13 mouse cellular contexts compared by ENCODE assay signal in genomic region chr10:115579494-115579893, GRCm38 (mm10). TPM values are rescaled to one million over a fixed set of nuclear protein-coding genes. Genes with fewer than 3 reads are reported as not detected.
A peak's percentile ranks its signal among the peaks of the same experiment; 100 is the strongest.
DNase-seq lines count a peak whose midpoint lies in the region; ATAC-seq and TF ChIP-seq lines count a peak whose summit lies in the region.
"Had no signal": no experiment of that assay in that cellular context is flagged by ENCODE, and none has a peak within 500 bp of the region (broad histone marks: within the 10 kb centered on the region; RNA-seq: fewer than 3 reads in every experiment).

No protein-coding gene starts in this region.

- WGBS in midbrain, embryonic 11.5 days, result 7% methylated on average over 7 of the region's 7 CpGs
- 24% methylated on average over 7 of the region's 7 CpGs for WGBS in midbrain, postnatal 0 days
- 7% methylated on average over 7 of the region's 7 CpGs for WGBS in hindbrain, embryonic 10.5 days

- peaks cover 9% of the 10 kb centered on the region for H3K27me3 ChIP-seq in midbrain, embryonic 11.5 days (ENCODE audit: control insufficient read depth, insufficient read depth, low read length)
- peaks cover 16% of the 10 kb centered on the region; the same call in 1 of the 2 replicates for H3K27me3 ChIP-seq in midbrain, postnatal 0 days (ENCODE audit: insufficient read depth, low read length)
- H3K27me3 ChIP-seq in hindbrain, embryonic 10.5 days (ENCODE audit: insufficient read depth, poor library complexity, severe bottlenecking), result peaks cover 50% of the 10 kb centered on the region

- no peaks in the 10 kb centered on the region for H3K36me3 ChIP-seq in midbrain, embryonic 11.5 days (ENCODE audit: control insufficient read depth, insufficient read depth, low read length)
- no peaks in the 10 kb centered on the region for H3K36me3 ChIP-seq in midbrain, postnatal 0 days (ENCODE audit: insufficient read depth, low read length)
- no peaks in the 10 kb centered on the region for H3K36me3 ChIP-seq in hindbrain, embryonic 10.5 days
- H3K36me3 ChIP-seq: heart, embryonic 15.5 days; limb, embryonic 12.5 days had no signal

- peak; percentile 77 for DNase-seq in heart, adult 11 months
- no peak for DNase-seq in heart, adult 9 months (ENCODE audit: low spot score in 2 of 2)
- peak; percentile 86 for DNase-seq in midbrain, embryonic 11.5 days (ENCODE audit: low spot score, missing footprints)
- DNase-seq in midbrain, postnatal 0 days (ENCODE audit: low spot score), result no peak
- peak; percentile 46 for DNase-seq in hindbrain, embryonic 10.5 days (ENCODE audit: low spot score)
- peak; percentile 81 for DNase-seq in retina, embryonic 14.5 days (ENCODE audit: low spot score)
- DNase-seq in adrenal gland, adult 2 months, result no peak
- DNase-seq: kidney, postnatal 10 days; right cerebral cortex, postnatal 14 days; thymus, adult 2 months had no signal

- H3K4me3 ChIP-seq in midbrain, embryonic 11.5 days (ENCODE audit: low read depth, low read length), result no peak overlapping the region
- H3K4me3 ChIP-seq in midbrain, postnatal 0 days (ENCODE audit: low read depth, low read length), result no peak overlapping the region
- no peak overlapping the region for H3K4me3 ChIP-seq in hindbrain, embryonic 10.5 days
- H3K4me3 ChIP-seq: heart, embryonic 15.5 days; limb, embryonic 12.5 days had no signal

- H3K9me3 ChIP-seq in midbrain, embryonic 11.5 days (ENCODE audit: control insufficient read depth, low read length), result no peaks in the 10 kb centered on the region
- no peaks in the 10 kb centered on the region for H3K9me3 ChIP-seq in midbrain, postnatal 0 days (ENCODE audit: low read length)
- H3K9me3 ChIP-seq in hindbrain, embryonic 10.5 days, result no peaks in the 10 kb centered on the region
- H3K9me3 ChIP-seq: heart, embryonic 15.5 days; limb, embryonic 12.5 days had no signal

- TF ChIP-seq CTCF in midbrain, postnatal 0 days (IDR thresholded peaks at IDR 0.05), result no peak

- peak; percentile 74 for ATAC-seq in midbrain, embryonic 11.5 days (ENCODE audit: low FRiP score)
- no peak for ATAC-seq in midbrain, postnatal 0 days (ENCODE audit: low FRiP score)
- no peak for ATAC-seq in megakaryocyte-erythroid progenitor cell, adult 5-6 weeks (replicated peaks; ENCODE audit: low FRiP score, low TSS enrichment, poor library complexity, severe bottlenecking)

- H3K27ac ChIP-seq in midbrain, embryonic 11.5 days (ENCODE audit: low read depth, low read length), result no peak overlapping the region
- no peak overlapping the region for H3K27ac ChIP-seq in midbrain, postnatal 0 days (ENCODE audit: low read depth, low read length)
- peak overlapping the region; percentile 29; the same call in 1 of the 2 replicates for H3K27ac ChIP-seq in hindbrain, embryonic 10.5 days
- H3K27ac ChIP-seq: heart, embryonic 15.5 days; limb, embryonic 12.5 days had no signal

- H3K4me2 ChIP-seq in midbrain, embryonic 11.5 days, result no peak overlapping the region
- no peak overlapping the region for H3K4me2 ChIP-seq in midbrain, postnatal 0 days (ENCODE audit: low read depth, low read length, poor library complexity, severe bottlenecking)
- H3K4me2 ChIP-seq: heart, embryonic 15.5 days; limb, embryonic 12.5 days had no signal

- no peak overlapping the region; the same call in 1 of the 2 replicates for H3K9ac ChIP-seq in midbrain, embryonic 11.5 days (ENCODE audit: low read length)
- H3K9ac ChIP-seq in midbrain, postnatal 0 days (replicated peaks; ENCODE audit: low read length, poor library complexity, severe bottlenecking), result no peak overlapping the region
- H3K9ac ChIP-seq: heart, embryonic 15.5 days; limb, embryonic 12.5 days had no signal

- H3K4me1 ChIP-seq in midbrain, embryonic 11.5 days (ENCODE audit: control insufficient read depth, insufficient read depth, low read length), result peaks cover 6% of the 10 kb centered on the region
- no peaks in the 10 kb centered on the region for H3K4me1 ChIP-seq in midbrain, postnatal 0 days (ENCODE audit: insufficient read depth, low read length)
- peaks cover 13% of the 10 kb centered on the region for H3K4me1 ChIP-seq in hindbrain, embryonic 10.5 days (replicated peaks)
- H3K4me1 ChIP-seq: heart, embryonic 15.5 days had no signal

RNA-seq across cellular contexts. Expression of gene Lgr5, which starts 8.1 kb away (rescaled TPM):
- polyA plus RNA-seq in midbrain, embryonic 11.5 days (2014; fragmentation: Nextera tagmentation; extraction: Ambion mirVana), result 7.0 and 7.3 TPM in 2 replicates
- total RNA-seq in midbrain, postnatal 0 days (2014; rRNA removed), result 3.0 and 6.0 TPM in 2 replicates
- 1.5 and 1.8 TPM in 2 replicates for polyA plus RNA-seq in midbrain, postnatal 0 days (2015; fragmentation: Nextera tagmentation; extraction: Ambion mirVana)
- polyA plus RNA-seq in hindbrain, embryonic 10.5 days (2016; fragmentation: Nextera tagmentation; extraction: Ambion mirVana), result 4.0 and 4.8 TPM in 2 replicates
- 0.35 TPM in 1 of 2 replicates, not detected in the other for total RNA-seq in megakaryocyte-erythroid progenitor cell, adult 5-6 weeks (2014; fragmentation: Nextera tagmentation)
- not detected in 2 replicates for total RNA-seq in megakaryocyte-erythroid progenitor cell, adult 5-6 weeks (2017)
- 10 to 100 TPM; 19.5 to 25.9 TPM for total RNA-seq in adrenal gland, adult 2 months (2021)
- polyA plus RNA-seq in adrenal gland, adult 2 months (2012; rRNA removed), result 42.4 and 45.0 TPM in 2 replicates

RNA-seq across cellular contexts. Expression of gene A930009A15Rik, which starts 9.7 kb away (rescaled TPM):
- polyA plus RNA-seq in midbrain, embryonic 11.5 days (2014; fragmentation: Nextera tagmentation; extraction: Ambion mirVana), result 0.31 and 0.54 TPM in 2 replicates
- total RNA-seq in midbrain, postnatal 0 days (2014; rRNA removed), result 0.85 TPM in 1 of 2 replicates, not detected in the other
- 1.5 and 2.1 TPM in 2 replicates for polyA plus RNA-seq in midbrain, postnatal 0 days (2015; fragmentation: Nextera tagmentation; extraction: Ambion mirVana)
- 0.27 and 0.56 TPM in 2 replicates for polyA plus RNA-seq in hindbrain, embryonic 10.5 days (2016; fragmentation: Nextera tagmentation; extraction: Ambion mirVana)
- not detected in 2 replicates for total RNA-seq in megakaryocyte-erythroid progenitor cell, adult 5-6 weeks (2014; fragmentation: Nextera tagmentation)
- not detected in 2 replicates for total RNA-seq in megakaryocyte-erythroid progenitor cell, adult 5-6 weeks (2017)
- total RNA-seq in adrenal gland, adult 2 months (2021), result not detected
- not detected in 2 replicates for polyA plus RNA-seq in adrenal gland, adult 2 months (2012; rRNA removed)
- polyA plus RNA-seq: heart, embryonic 15.5 days; limb, embryonic 12.5 days; thymus, adult 2 months had no signal

Comparison
In these comparisons a context has a peak if more than half of its experiments do, and no peak if none do; other contexts are left out.
1. DNase-seq: peak in heart, adult 11 months (single experiment), midbrain, embryonic 11.5 days (single experiment), hindbrain, embryonic 10.5 days (single experiment) and retina, embryonic 14.5 days (single experiment); none in heart, adult 9 months (0 of 2), midbrain, postnatal 0 days (single experiment) and adrenal gland, adult 2 months (single experiment).